Mouse (Mus musculus) right cerebral cortex, adult 2 months (tissue): ENCODE data around the gene Prune2.

Experiments
- DNase-seq, 2 experiments: peaks; one replicate each; pipeline ENCODE4 v3.0.0; 2021 to 2022; ENCODE audit warnings: low spot score in 2 of 2

The Prune2 gene

GRCm38 (mm10) chr19:17194730-17195129 lies 238.8 kb downstream of the Prune2 start:
- DNase-seq: no peak

- no peak for DNase-seq
Measured at GRCm38 (mm10) chr19:17199059-17199458, 243.1 kb downstream of the Prune2 start.

- DNase-seq: no peak
Measured at GRCm38 (mm10) chr19:17207141-17207540, 251.2 kb downstream of the Prune2 start.

- DNase-seq: no peak
Measured at GRCm38 (mm10) chr19:17210541-17210940, 254.6 kb downstream of the Prune2 start.

- DNase-seq: no peak
Measured at GRCm38 (mm10) chr19:17214896-17215520, 259.1 kb downstream of the Prune2 start.

GRCm38 (mm10) chr19:17218195-17218594 lies 262.3 kb downstream of the Prune2 start:
- no peak for DNase-seq

- no peak for DNase-seq
Measured at GRCm38 (mm10) chr19:17223801-17224200, 267.9 kb downstream of the Prune2 start.

- no peak for DNase-seq
Measured at GRCm38 (mm10) chr19:17225570-17226083, 269.7 kb downstream of the Prune2 start.

GRCm38 (mm10) chr19:17226096-17226495 lies 270.2 kb downstream of the Prune2 start:
- DNase-seq: no peak

GRCm38 (mm10) chr19:17230013-17230412 lies 274.1 kb downstream of the Prune2 start:
- no peak for DNase-seq

- DNase-seq: no peak
Measured at GRCm38 (mm10) chr19:17238471-17238870, 282.6 kb downstream of the Prune2 start.

- DNase-seq: peak; percentile 19 to 38
Measured at GRCm38 (mm10) chr19:17240170-17241077, 284.5 kb downstream of the Prune2 start.

GRCm38 (mm10) chr19:17241206-17241605 lies 285.3 kb downstream of the Prune2 start:
- peak in 1 of 2 experiments; percentile 18 for DNase-seq

GRCm38 (mm10) chr19:17242962-17243361 lies 287.0 kb downstream of the Prune2 start:
- no peak for DNase-seq

- DNase-seq: no peak
Measured at GRCm38 (mm10) chr19:17244544-17244943, 288.6 kb downstream of the Prune2 start.

GRCm38 (mm10) chr19:17247352-17247925 lies 291.5 kb downstream of the Prune2 start:
- DNase-seq: no peak

- no peak for DNase-seq
Measured at GRCm38 (mm10) chr19:17249691-17250090, 293.8 kb downstream of the Prune2 start.

- DNase-seq: no peak
Measured at GRCm38 (mm10) chr19:17250801-17251200, 294.9 kb downstream of the Prune2 start.

GRCm38 (mm10) chr19:17251453-17251852 lies 295.5 kb downstream of the Prune2 start:
- no peak for DNase-seq

GRCm38 (mm10) chr19:17252845-17253244 lies 296.9 kb downstream of the Prune2 start:
- DNase-seq: no peak

GRCm38 (mm10) chr19:17255511-17255910 lies 299.6 kb downstream of the Prune2 start:
- DNase-seq: no peak

GRCm38 (mm10) chr19:17256388-17256787 lies 300.5 kb downstream of the Prune2 start:
- no peak for DNase-seq
